Mouse (Mus musculus) stomach, postnatal 0 days (tissue): ENCODE results near the gene Gad1.

Experiments used
- CTCF ChIP-seq: IDR thresholded peaks from 2 replicates; pipeline ENCODE4 v1.5.1; 2016; ENCODE audit warnings: antibody characterized with exemption, low read depth, mild to moderate bottlenecking, moderate library complexity
- EP300 ChIP-seq: optimal IDR thresholded peaks from 2 replicates; pipeline ENCODE3; 2016; ENCODE audit warnings: antibody characterized with exemption

GRCm38 (mm10) chr2:70571698-70572097, 18.8 kb downstream of the Gad1 start:
- no peak for TF ChIP-seq CTCF
- TF ChIP-seq EP300 = no peak
